In genomic region chr7:16210862-16211365, GRCm38 (mm10) we compare ENCODE assay signal across 10 mouse cellular contexts. TPM values are rescaled to one million over a fixed set of nuclear protein-coding genes. Genes with fewer than 3 reads are reported as not detected.
DNase-seq lines count a peak whose midpoint lies in the region; TF ChIP-seq lines count a peak whose summit lies in the region.
"Had no signal": no experiment of that assay in that cellular context is flagged by ENCODE, and none has a peak within 500 bp of the region (broad histone marks: within the 10 kb centered on the region; RNA-seq: fewer than 3 reads in every experiment).

No protein-coding gene starts in this region.

- peaks cover 16% of the 10 kb centered on the region; the same call in 1 of the 2 replicates for H3K36me3 ChIP-seq in thymus, adult 2 months (ENCODE audit: control insufficient read depth, insufficient read depth, low read length)
- peaks cover 99% of the 10 kb centered on the region for H3K36me3 ChIP-seq in embryonic facial prominence, embryonic 10.5 days (replicated peaks)

- no peak for TF ChIP-seq POLR2A in thymus, adult 2 months (IDR thresholded peaks at IDR 0.05; ENCODE audit: control insufficient read depth, extremely low read depth, insufficient read depth, low read length, poor library complexity)

- no peak overlapping the region for H3K27ac ChIP-seq in thymus, adult 2 months (ENCODE audit: control insufficient read depth, insufficient read depth, low read length)
- no peak overlapping the region for H3K27ac ChIP-seq in embryonic facial prominence, embryonic 10.5 days (replicated peaks)
- H3K27ac ChIP-seq: heart, embryonic 13.5 days; limb, embryonic 13.5 days had no signal

- H3K9me3 ChIP-seq in embryonic facial prominence, embryonic 10.5 days = no peaks in the 10 kb centered on the region
- H3K9me3 ChIP-seq: heart, embryonic 13.5 days; limb, embryonic 13.5 days had no signal

- peaks cover 32% of the 10 kb centered on the region for H3K4me1 ChIP-seq in thymus, adult 2 months (replicated peaks; ENCODE audit: control insufficient read depth, insufficient read depth, low read length)
- H3K4me1 ChIP-seq in embryonic facial prominence, embryonic 10.5 days = no peaks in the 10 kb centered on the region
- H3K4me1 ChIP-seq: heart, embryonic 13.5 days; limb, embryonic 13.5 days had no signal

- 89% methylated on average over 12 of the region's 12 CpGs for WGBS in thymus, adult 2 months
- 76% methylated on average over 12 of the region's 12 CpGs for WGBS in embryonic facial prominence, embryonic 10.5 days

- no peak overlapping the region for H3K4me3 ChIP-seq in thymus, adult 2 months (ENCODE audit: control insufficient read depth, insufficient read depth, low read length)
- no peak overlapping the region for H3K4me3 ChIP-seq in embryonic facial prominence, embryonic 10.5 days
- H3K4me3 ChIP-seq: heart, embryonic 13.5 days; limb, embryonic 13.5 days had no signal

- DNase-seq in heart, postnatal 10 days = peak; percentile 20 to 31
- DNase-seq in heart, postnatal 36 days = no peak
- no peak for DNase-seq in thymus, adult 2 months
- no peak for DNase-seq in thymus, adult 18-20 months
- peak; percentile 49 for DNase-seq in embryonic facial prominence, embryonic 10.5 days (ENCODE audit: low spot score)
- peak; percentile 23 for DNase-seq in mesoderm, embryonic 11.5 days (ENCODE audit: low read depth, low spot score)
- no peak for DNase-seq in cerebellum, adult 11 months
- no peak for DNase-seq in cerebellum, postnatal 4 days (ENCODE audit: low spot score in 2 of 2)

- TF ChIP-seq CTCF in thymus, adult 2 months (IDR thresholded peaks at IDR 0.05; ENCODE audit: borderline replicate concordance, control insufficient read depth, extremely low read depth, insufficient read depth, low read length, poor library complexity) = peak; percentile 28; the same call in 1 of the 2 replicates

- H3K27me3 ChIP-seq in thymus, adult 2 months (ENCODE audit: control insufficient read depth, insufficient read depth, low read length) = no peaks in the 10 kb centered on the region
- no peaks in the 10 kb centered on the region for H3K27me3 ChIP-seq in embryonic facial prominence, embryonic 10.5 days (replicated peaks; ENCODE audit: low read depth, poor library complexity, severe bottlenecking)
- H3K27me3 ChIP-seq: heart, embryonic 13.5 days; limb, embryonic 13.5 days had no signal

- intact Hi-C loops in heart, postnatal 10 days (cut with DNase I) = loop anchor here (5.0 kb wide), 1 partner anchor 51 kb away; no protein-coding TSS in a partner anchor
- intact Hi-C loops in heart, postnatal 36 days (cut with DNase I) = no loop called here

RNA-seq across cellular contexts. Expression of gene Dhx34, which starts 10.9 kb away (rescaled TPM):
- total RNA-seq in heart, postnatal 10 days (2021) = 1 to 10 TPM; 7.5 to 9.9 TPM
- 1 to 10 TPM; 7.9 to 8.7 TPM for total RNA-seq in heart, postnatal 36 days (2021)
- polyA plus RNA-seq in thymus, adult 2 months (2012; rRNA removed) = 72.3 and 86.9 TPM in 2 replicates
- 19.0 and 20.1 TPM in 2 replicates for polyA plus RNA-seq in embryonic facial prominence, embryonic 10.5 days (2016; fragmentation: Nextera tagmentation; extraction: Ambion mirVana)

RNA-seq across cellular contexts. Expression of gene C5ar2, which starts 33.0 kb away (rescaled TPM):
- total RNA-seq in heart, postnatal 10 days (2021) = under 1 TPM; 0.38 to 0.50 TPM
- total RNA-seq in heart, postnatal 36 days (2021) = 1 to 10 TPM; 1.2 to 1.7 TPM
- polyA plus RNA-seq in thymus, adult 2 months (2012; rRNA removed) = 0.26 and 0.46 TPM in 2 replicates
- 0.05 and 0.09 TPM in 2 replicates for polyA plus RNA-seq in embryonic facial prominence, embryonic 10.5 days (2016; fragmentation: Nextera tagmentation; extraction: Ambion mirVana)

RNA-seq across cellular contexts. Expression of gene Meis3, which starts 36.0 kb away (rescaled TPM):
- 1 to 10 TPM; 6.1 to 6.5 TPM for total RNA-seq in heart, postnatal 10 days (2021)
- 1 to 10 TPM; 3.9 to 4.9 TPM for total RNA-seq in heart, postnatal 36 days (2021)
- 65.2 and 66.8 TPM in 2 replicates for polyA plus RNA-seq in thymus, adult 2 months (2012; rRNA removed)
- 55.5 and 67.7 TPM in 2 replicates for polyA plus RNA-seq in embryonic facial prominence, embryonic 10.5 days (2016; fragmentation: Nextera tagmentation; extraction: Ambion mirVana)

RNA-seq across cellular contexts. Expression of gene C5ar1, which starts 48.4 kb away (rescaled TPM):
- total RNA-seq in heart, postnatal 10 days (2021) = 1 to 10 TPM; 4.6 to 4.8 TPM
- 1 to 10 TPM; 6.4 to 7.8 TPM for total RNA-seq in heart, postnatal 36 days (2021)
- 3.2 and 4.1 TPM in 2 replicates for polyA plus RNA-seq in thymus, adult 2 months (2012; rRNA removed)
- polyA plus RNA-seq in embryonic facial prominence, embryonic 10.5 days (2016; fragmentation: Nextera tagmentation; extraction: Ambion mirVana) = 0.54 and 0.64 TPM in 2 replicates

Comparison
In these comparisons a context has a peak if more than half of its experiments do, and no peak if none do; other contexts are left out.
1. DNase-seq: peak in heart, postnatal 10 days (2 of 2), embryonic facial prominence, embryonic 10.5 days (single experiment) and mesoderm, embryonic 11.5 days (single experiment); none in heart, postnatal 36 days (0 of 2), thymus, adult 2 months (single experiment), thymus, adult 18-20 months (0 of 2), cerebellum, adult 11 months (single experiment) and cerebellum, postnatal 4 days (0 of 2).